Mouse (Mus musculus): ENCODE measurements around the gene Rnaseh1. TPM values are rescaled to one million over a fixed set of nuclear protein-coding genes. Genes with fewer than 3 reads are reported as not detected.

Gene Rnaseh1
- total RNA-seq, 2 experiments from 2014 or later = 6.3 to 6.9 TPM

DNA sequence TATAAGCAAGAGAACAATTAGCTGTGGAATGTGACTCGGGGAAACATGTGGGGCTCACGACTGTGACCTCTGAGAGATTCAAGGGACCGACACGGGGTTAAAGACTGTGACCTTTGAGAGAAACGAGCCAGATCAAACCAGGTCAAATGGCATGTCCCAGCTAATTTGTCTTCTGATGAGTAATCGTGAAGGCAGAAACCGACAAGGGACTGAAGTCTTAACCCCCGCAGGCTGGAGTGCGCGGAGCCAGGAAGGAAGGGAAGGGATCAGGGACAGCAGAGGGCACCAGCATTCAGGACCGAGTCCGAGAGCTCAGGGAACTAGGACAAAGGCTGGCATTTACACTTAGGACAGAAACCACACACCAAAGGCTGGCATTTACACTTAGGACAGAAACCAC lies 55.0 kb downstream of the Rnaseh1 start:
- intact Hi-C loops (cut with DNase I) = loop anchor here (5.0 kb wide), 1 partner anchor 123 kb away; no protein-coding TSS in a partner anchor
- no peak for DNase-seq

DNA sequence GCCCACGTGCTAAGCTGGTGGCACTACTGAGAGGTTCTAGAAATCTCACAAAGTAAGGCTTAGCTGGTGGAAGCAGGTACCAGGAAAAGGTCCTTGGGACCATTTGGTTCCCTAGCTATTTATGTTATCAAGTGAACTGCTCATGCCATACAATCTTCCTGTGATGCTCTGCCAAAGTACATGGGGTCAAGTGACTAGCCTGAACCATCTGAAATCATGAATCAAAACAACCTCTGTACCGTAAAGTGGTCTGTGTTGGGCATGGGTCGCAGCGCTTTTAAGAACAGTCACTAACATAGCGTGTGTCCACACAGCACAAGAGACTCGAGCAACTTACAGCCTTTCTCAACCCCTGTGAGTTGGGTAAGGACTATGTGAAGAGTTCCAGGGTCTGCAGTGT lies 55.8 kb downstream of the Rnaseh1 start:
- intact Hi-C loops (cut with DNase I) = no loop called here
- no peak for DNase-seq

DNA sequence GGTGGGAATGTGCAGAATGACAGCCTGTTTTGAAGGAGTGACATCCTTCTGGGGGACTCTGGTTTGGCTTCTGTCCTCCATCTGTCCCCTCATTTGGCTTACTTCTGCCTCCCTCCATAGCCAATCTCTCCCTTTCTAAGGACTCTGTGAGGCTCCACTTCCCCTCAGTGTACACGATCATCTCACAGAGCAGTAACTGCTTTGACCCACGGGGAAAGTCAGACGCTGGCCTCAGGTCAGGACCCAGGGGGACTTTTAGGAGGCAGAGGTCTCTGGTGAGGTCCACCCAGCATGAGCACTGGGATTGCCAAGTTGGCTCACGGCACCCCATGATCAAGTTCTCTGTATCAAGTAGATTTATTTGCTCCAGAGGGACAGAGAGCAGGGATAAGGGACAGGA lies 58.8 kb downstream of the Rnaseh1 start:
- intact Hi-C loops (cut with DNase I) = no loop called here
- no peak for DNase-seq

Small RNA genes lying within 50 kb of the gene (microRNA-seq; reads per million reads assigned to microRNA genes)
- gene Mir6937 (ENCODE audit: borderline number of aligned reads in 2 of 2) = 0 reads per million in 2 experiments

Other genes with a start within 250 kb of the Rnaseh1 start
- not detected for gene Dcdc2c, start 97.2 kb upstream of the Rnaseh1 start, total RNA-seq (2021)
- not detected for gene Allc, start 67.1 kb upstream of the Rnaseh1 start, total RNA-seq (2021)
- gene Colec11, start 26.2 kb upstream of the Rnaseh1 start, total RNA-seq (2021) = 10 to 100 TPM; 20.5 to 20.8 TPM
- 100 to 1,000 TPM; 264 to 294 TPM for gene Rps7, start 13.6 kb upstream of the Rnaseh1 start, total RNA-seq (2021)
- 10 to 100 TPM; 47.3 to 51.7 TPM for gene Adi1, start 25.6 kb downstream of the Rnaseh1 start, total RNA-seq (2021)
- gene Trappc12, start 100.9 kb downstream of the Rnaseh1 start, total RNA-seq (2021) = 10 to 100 TPM; 21.4 to 22.6 TPM
- 1 to 10 TPM; 8.9 to 9.4 TPM for gene Eipr1, start 102.2 kb downstream of the Rnaseh1 start, total RNA-seq (2021)